In the genomic region with DNA sequence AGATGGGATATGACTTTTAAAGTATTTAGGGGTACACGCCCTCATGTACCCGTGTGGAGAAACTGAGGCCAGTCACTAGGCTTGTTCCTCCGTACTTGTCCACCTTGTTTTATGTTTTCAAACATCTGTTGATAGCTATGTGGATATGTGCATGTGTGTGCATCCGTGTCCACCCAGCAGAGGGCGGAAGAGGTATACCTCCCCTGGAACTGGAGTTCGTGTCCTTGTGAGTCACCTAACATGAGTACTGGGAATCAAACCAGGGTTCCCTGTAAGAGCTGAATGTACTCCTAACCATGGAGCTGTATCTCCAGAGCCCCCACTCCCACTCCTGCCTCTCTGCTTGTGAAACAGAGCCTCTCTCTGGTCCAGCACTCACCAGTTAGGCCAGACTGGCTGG, we compare ENCODE assay signal across 10 mouse cellular contexts.
DNase-seq lines count a peak whose midpoint lies in the region; ATAC-seq and TF ChIP-seq lines count a peak whose summit lies in the region.
"Had no signal": no experiment of that assay in that cellular context is flagged by ENCODE, and none has a peak within 500 bp of the region (broad histone marks: within the 10 kb centered on the region; RNA-seq: fewer than 3 reads in every experiment).

No protein-coding gene starts in this region.

- ATAC-seq in lung, embryonic 14.5 days (ENCODE audit: insufficient read depth): no peak
- ATAC-seq in hematopoietic stem cell, adult 5-6 weeks (replicated peaks in 1 of 2; ENCODE audit: insufficient read depth in 1 of 2, low FRiP score in 2 of 2, low TSS enrichment in 1 of 2, low read depth in 1 of 2, poor library complexity in 2 of 2, severe bottlenecking in 2 of 2): peak; percentile 49 to 56
- no peak for ATAC-seq in stomach, postnatal 0 days (ENCODE audit: low FRiP score, low TSS enrichment)

- H3K4me3 ChIP-seq in lung, embryonic 14.5 days (ENCODE audit: low read depth, low read length): no peak overlapping the region
- H3K4me3 ChIP-seq in stomach, postnatal 0 days (ENCODE audit: low read depth, low read length): no peak overlapping the region
- H3K4me3 ChIP-seq: limb, embryonic 13.5 days had no signal

- no peak overlapping the region for H3K4me2 ChIP-seq in lung, embryonic 14.5 days
- no peak overlapping the region for H3K4me2 ChIP-seq in stomach, postnatal 0 days (replicated peaks; ENCODE audit: low read depth)
- H3K4me2 ChIP-seq: limb, embryonic 13.5 days had no signal

- intact Hi-C loops in gastrocnemius, postnatal 14 days (cut with DNase I; ENCODE audit: low total_unique reads): loop anchor here (10.0 kb wide), 2 partner anchors 66 to 206 kb away; no protein-coding TSS in a partner anchor

- no peaks in the 10 kb centered on the region for H3K9me3 ChIP-seq in lung, embryonic 14.5 days (ENCODE audit: low read depth, low read length)
- no peaks in the 10 kb centered on the region for H3K9me3 ChIP-seq in stomach, postnatal 0 days (ENCODE audit: control insufficient read depth, low read length)
- H3K9me3 ChIP-seq: limb, embryonic 13.5 days had no signal

- no peaks in the 10 kb centered on the region for H3K4me1 ChIP-seq in lung, embryonic 14.5 days (ENCODE audit: insufficient read depth)
- H3K4me1 ChIP-seq in stomach, postnatal 0 days (replicated peaks; ENCODE audit: control insufficient read depth, insufficient read depth): no peaks in the 10 kb centered on the region
- H3K4me1 ChIP-seq: limb, embryonic 13.5 days had no signal

- DNase-seq in embryo, embryonic 10 days (ENCODE audit: low spot score): peak; percentile 42
- no peak for DNase-seq in embryo, embryonic 9.5 days (ENCODE audit: extremely low spot score)
- DNase-seq in lung, embryonic 14.5 days: peak; percentile 17
- no peak for DNase-seq in lung, postnatal 25 days (ENCODE audit: low spot score)
- peak; percentile 38 for DNase-seq in stomach, postnatal 0 days (ENCODE audit: low spot score)
- DNase-seq in urinary bladder, postnatal 14 days (ENCODE audit: low spot score): no peak
- no peak for DNase-seq in gastrocnemius, postnatal 14 days
- DNase-seq: gastrocnemius, postnatal 10 days had no signal

- peak; percentile 33; the same call in 1 of the 2 replicates for TF ChIP-seq CTCF in lung, embryonic 14.5 days (IDR thresholded peaks at IDR 0.05; ENCODE audit: low read depth)
- peak; percentile 56 for TF ChIP-seq CTCF in stomach, postnatal 0 days (IDR thresholded peaks at IDR 0.05; ENCODE audit: low read depth)

- no peak for TF ChIP-seq EP300 in stomach, postnatal 0 days (optimal IDR thresholded peaks at IDR 0.05)

- peaks cover 64% of the 10 kb centered on the region for H3K36me3 ChIP-seq in lung, embryonic 14.5 days (ENCODE audit: insufficient read depth)
- H3K36me3 ChIP-seq in stomach, postnatal 0 days (ENCODE audit: control insufficient read depth, insufficient read depth, low read length): peaks cover 19% of the 10 kb centered on the region

- 89% methylated on average over 6 of the region's 6 CpGs for whole genome bisulfite sequencing in lung, embryonic 14.5 days
- WGBS in stomach, postnatal 0 days: 93% methylated on average over 6 of the region's 6 CpGs

- no peaks in the 10 kb centered on the region for H3K27me3 ChIP-seq in lung, embryonic 14.5 days (ENCODE audit: insufficient read depth, low read length)
- H3K27me3 ChIP-seq in stomach, postnatal 0 days (ENCODE audit: control insufficient read depth, insufficient read depth, low read length): no peaks in the 10 kb centered on the region
- H3K27me3 ChIP-seq: limb, embryonic 13.5 days had no signal

- H3K27ac ChIP-seq in lung, embryonic 14.5 days (ENCODE audit: low read depth): no peak overlapping the region
- H3K27ac ChIP-seq in stomach, postnatal 0 days (replicated peaks): no peak overlapping the region
- H3K27ac ChIP-seq: limb, embryonic 13.5 days had no signal

- H3K9ac ChIP-seq in lung, embryonic 14.5 days: no peak overlapping the region
- no peak overlapping the region for H3K9ac ChIP-seq in stomach, postnatal 0 days (ENCODE audit: low read length)
- H3K9ac ChIP-seq: limb, embryonic 13.5 days had no signal

Comparison
In these comparisons a context has a peak if more than half of its experiments do, and no peak if none do; other contexts are left out.
1. DNase-seq: peak in embryo, embryonic 10 days (single experiment), lung, embryonic 14.5 days (single experiment) and stomach, postnatal 0 days (single experiment); none in embryo, embryonic 9.5 days (single experiment), lung, postnatal 25 days (single experiment), urinary bladder, postnatal 14 days (single experiment) and gastrocnemius, postnatal 14 days (single experiment).
2. ATAC-seq: peak in hematopoietic stem cell, adult 5-6 weeks (2 of 2); none in lung, embryonic 14.5 days (single experiment) and stomach, postnatal 0 days (single experiment).